Mouse (Mus musculus) brain, embryonic 14.5 days (tissue): ENCODE results near the gene Kazn.

Experiments
- CTCF ChIP-seq: fragments of 200-500 bp; IDR thresholded peaks from 2 replicates; pipeline ENCODE4 v1.5.1; 2012; ENCODE audit warnings: inconsistent platforms, mild to moderate bottlenecking, moderate library complexity, borderline replicate concordance; ENCODE audit not compliant: insufficient read depth, insufficient read length; ENCODE audit errors: extremely low read depth
- POLR2A ChIP-seq: fragments of 200-500 bp; IDR thresholded peaks from 2 replicates; pipeline ENCODE4 v1.6.1; 2012; ENCODE audit warnings: mild to moderate bottlenecking, inconsistent platforms, borderline replicate concordance; ENCODE audit not compliant: poor library complexity, insufficient read depth, insufficient read length, severe bottlenecking; ENCODE audit errors: extremely low read depth

GRCm38 (mm10) chr4:142234828-142235227 lies 4.4 kb downstream of the Kazn start:
- no peak for TF ChIP-seq CTCF
- no peak for TF ChIP-seq POLR2A
